Mouse (Mus musculus): ENCODE data around the gene Gm8909. TPM values are rescaled to one million over a fixed set of nuclear protein-coding genes. Genes with fewer than 3 reads are reported as not detected.
"Not testable (repeated sequence)": the region's sequence is repeated elsewhere in the genome, so short reads cannot be mapped to it uniquely, and the experiment has no call there.

The Gm8909 gene
- polyA plus RNA-seq, 1 experiment = 149 TPM

DNA sequence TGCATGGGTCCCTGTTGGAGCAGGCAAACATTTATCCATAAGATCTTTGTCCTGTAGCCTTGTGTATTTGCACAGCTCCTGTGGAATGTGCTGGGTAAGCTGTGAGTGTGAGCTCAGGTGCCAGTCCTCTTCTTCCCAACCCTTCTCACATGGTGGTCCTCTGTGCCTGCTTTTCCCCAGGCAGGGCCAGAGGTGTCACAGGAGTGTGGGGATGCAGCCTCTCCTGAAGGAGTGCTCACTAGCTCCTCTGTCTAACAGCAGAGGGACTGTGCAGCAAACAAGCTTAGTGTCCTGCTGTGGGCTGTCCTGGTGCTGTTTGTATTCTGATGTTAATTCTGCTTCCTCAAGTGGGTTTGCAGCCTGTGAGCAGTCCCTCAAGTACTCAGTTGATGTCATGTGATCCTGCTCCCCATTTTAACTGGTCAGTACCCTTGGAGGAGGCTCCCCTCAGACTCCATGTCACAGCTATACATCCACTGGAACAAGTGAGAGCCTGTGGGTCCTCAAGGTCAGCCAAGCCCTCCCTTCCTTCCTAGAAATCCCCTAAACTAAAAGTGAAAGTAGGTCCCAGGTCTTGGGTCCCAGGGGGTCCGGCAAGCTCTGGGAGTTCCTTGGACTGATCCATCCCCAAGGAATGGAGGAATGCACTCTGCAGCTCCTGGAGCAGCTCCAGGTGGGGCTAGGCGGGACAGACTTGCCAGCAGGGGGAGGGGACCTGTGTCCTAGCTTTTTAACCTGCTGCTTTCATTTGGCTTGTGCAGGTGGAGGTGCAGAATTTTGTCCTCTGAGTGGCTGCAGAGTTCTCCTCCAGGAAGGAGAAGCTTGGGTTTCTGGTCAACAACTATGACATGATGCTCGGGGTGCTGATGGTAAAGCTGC is 13.8 kb downstream of the Gm8909 start:
- TF ChIP-seq POLR2A (IDR thresholded peaks at IDR 0.05; ENCODE audit: low read depth, low read length) (no peak), CTCF (IDR thresholded peaks at IDR 0.05; ENCODE audit: extremely low read depth, insufficient read length, insufficient replicate concordance, low read depth, low read length) (no peak)
- 30% methylated on average over 3 of the region's 3 CpGs for WGBS
- Histone ChIP-seq H3K4me1 (ENCODE audit: control insufficient read depth, insufficient read depth, insufficient read length, low read length) (peaks cover 8% of the 10 kb centered on the region; the same call in 1 of the 2 replicates), H3K4me3 (ENCODE audit: low read depth, low read length) (no peak overlapping the region), H3K36me3 (ENCODE audit: control insufficient read depth, insufficient read depth, low read length) (no peaks in the 10 kb centered on the region), H3K27ac (ENCODE audit: insufficient read depth, low read depth, low read length) (no peak overlapping the region), H3K27me3 (ENCODE audit: control insufficient read depth, insufficient read depth, low read length) (no peaks in the 10 kb centered on the region; the same call in 1 of the 2 replicates)

DNA sequence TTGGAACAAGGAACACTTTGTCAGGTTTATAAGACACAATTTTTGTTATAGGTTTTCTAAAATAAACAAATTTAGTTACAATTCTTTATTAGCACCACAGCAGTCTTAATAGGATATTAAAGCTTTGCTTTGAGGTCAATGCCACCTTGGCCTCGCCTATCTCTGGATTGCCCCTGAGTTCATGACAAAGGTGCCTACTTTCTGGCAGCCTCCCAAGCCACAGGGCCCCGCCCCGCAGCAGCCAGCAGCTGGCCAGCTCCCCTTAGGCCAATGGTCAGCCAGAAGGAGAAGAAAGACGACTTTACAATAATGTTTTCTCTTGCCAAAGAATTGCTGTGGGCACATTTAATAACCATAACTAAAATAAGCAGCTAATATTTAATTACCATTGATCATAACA is 17.1 kb downstream of the Gm8909 start:
- H3K27me3 ChIP-seq (ENCODE audit: control insufficient read depth, insufficient read depth, low read length); H3K4me1 ChIP-seq (ENCODE audit: control insufficient read depth, insufficient read depth, insufficient read length, low read length); H3K27ac ChIP-seq (ENCODE audit: insufficient read depth, low read depth, low read length); H3K4me3 ChIP-seq (ENCODE audit: low read depth, low read length); H3K36me3 ChIP-seq (ENCODE audit: control insufficient read depth, insufficient read depth, low read length): not testable (repeated sequence)
- 21% methylated on average over 4 of the region's 4 CpGs for WGBS

DNA sequence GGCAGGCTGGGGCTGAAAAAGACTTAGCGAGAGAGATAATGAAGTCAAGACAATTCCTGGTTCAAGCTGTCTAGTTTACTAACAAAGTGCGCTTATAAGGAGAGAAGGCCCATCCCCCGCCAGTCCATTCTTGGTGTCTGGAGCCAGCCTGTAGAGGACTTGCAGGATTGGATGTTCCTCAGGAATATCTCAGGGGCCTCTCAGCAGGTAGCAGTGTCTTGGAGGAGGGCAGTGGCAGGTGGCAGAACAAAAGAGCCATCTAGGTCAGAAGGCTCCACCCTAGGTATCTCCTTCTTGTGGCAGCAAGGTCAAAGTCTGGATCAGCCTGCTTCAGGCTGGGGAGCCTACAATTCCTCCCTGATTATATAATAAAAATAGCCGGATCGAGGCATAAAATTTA is 19.9 kb downstream of the Gm8909 start:
- not testable (repeated sequence) for H3K27me3 ChIP-seq (ENCODE audit: control insufficient read depth, insufficient read depth, low read length); H3K4me3 ChIP-seq (ENCODE audit: low read depth, low read length); H3K36me3 ChIP-seq (ENCODE audit: control insufficient read depth, insufficient read depth, low read length)
- WGBS = 42% methylated on average over 5 of the region's 5 CpGs
- Histone ChIP-seq H3K4me1 (ENCODE audit: control insufficient read depth, insufficient read depth, insufficient read length, low read length) (peaks cover 13% of the 10 kb centered on the region; the same call in 1 of the 2 replicates), H3K27ac (ENCODE audit: insufficient read depth, low read depth, low read length) (peak overlapping the region; percentile 92)

DNA sequence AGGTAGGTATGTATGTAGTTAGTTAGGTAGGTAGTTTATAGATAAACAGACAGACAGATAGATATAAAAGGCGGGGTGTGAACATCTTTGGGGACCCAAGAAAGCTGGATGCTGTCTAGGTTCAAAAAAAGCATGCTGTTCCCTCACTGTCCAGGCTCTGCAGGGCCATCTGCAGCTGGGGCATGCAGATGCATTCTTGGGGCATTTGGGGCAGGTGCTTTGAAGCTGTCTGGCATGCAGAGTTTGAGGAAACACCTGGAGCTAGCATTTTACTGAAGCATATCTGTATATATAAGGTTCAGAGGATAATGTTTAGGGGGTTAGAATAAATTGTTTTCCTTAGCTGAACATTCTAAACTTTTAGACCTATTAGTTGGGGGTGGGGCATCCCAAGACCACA is 21.4 kb downstream of the Gm8909 start:
- H3K4me3 ChIP-seq (ENCODE audit: low read depth, low read length) = not testable (repeated sequence)
- 91% methylated on average over 1 of the region's 1 CpGs for WGBS

DNA sequence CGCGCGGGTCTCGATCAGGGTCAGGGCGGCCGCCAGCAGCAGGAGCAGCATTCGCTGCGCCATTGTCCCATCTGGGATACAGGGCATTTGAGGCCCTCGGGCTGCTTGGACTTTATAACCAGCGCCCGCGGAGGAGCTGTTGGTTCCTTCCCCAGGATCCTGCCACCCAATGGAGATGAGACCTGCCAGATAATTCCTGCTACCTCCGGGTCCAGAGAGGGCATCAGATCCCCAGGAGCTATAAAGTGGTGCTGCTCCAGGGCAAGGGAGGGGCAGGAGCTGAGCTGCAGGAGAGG is 22.5 kb downstream of the Gm8909 start:
- peak overlapping the region; percentile 78 for H3K4me3 ChIP-seq (ENCODE audit: low read depth, low read length)
- peak; percentile 59; the same call in 1 of the 2 replicates for TF ChIP-seq POLR2A (IDR thresholded peaks at IDR 0.05; ENCODE audit: low read depth, low read length)
- peaks cover 13% of the 10 kb centered on the region; the same call in 1 of the 2 replicates for H3K4me1 ChIP-seq (ENCODE audit: control insufficient read depth, insufficient read depth, insufficient read length, low read length)
- 3% methylated on average over 13 of the region's 13 CpGs for WGBS
- peak overlapping the region; percentile 62 for H3K27ac ChIP-seq (ENCODE audit: insufficient read depth, low read depth, low read length)
- H3K36me3 ChIP-seq (ENCODE audit: control insufficient read depth, insufficient read depth, low read length); H3K27me3 ChIP-seq (ENCODE audit: control insufficient read depth, insufficient read depth, low read length): not testable (repeated sequence)

More for the DNA sequence above, 21.4 kb downstream of the Gm8909 start:
- H3K36me3 ChIP-seq (ENCODE audit: control insufficient read depth, insufficient read depth, low read length); H3K27ac ChIP-seq (ENCODE audit: insufficient read depth, low read depth, low read length); H3K27me3 ChIP-seq (ENCODE audit: control insufficient read depth, insufficient read depth, low read length): not testable (repeated sequence)
- H3K4me1 ChIP-seq (ENCODE audit: control insufficient read depth, insufficient read depth, insufficient read length, low read length) = peaks cover 13% of the 10 kb centered on the region; the same call in 1 of the 2 replicates

DNA sequence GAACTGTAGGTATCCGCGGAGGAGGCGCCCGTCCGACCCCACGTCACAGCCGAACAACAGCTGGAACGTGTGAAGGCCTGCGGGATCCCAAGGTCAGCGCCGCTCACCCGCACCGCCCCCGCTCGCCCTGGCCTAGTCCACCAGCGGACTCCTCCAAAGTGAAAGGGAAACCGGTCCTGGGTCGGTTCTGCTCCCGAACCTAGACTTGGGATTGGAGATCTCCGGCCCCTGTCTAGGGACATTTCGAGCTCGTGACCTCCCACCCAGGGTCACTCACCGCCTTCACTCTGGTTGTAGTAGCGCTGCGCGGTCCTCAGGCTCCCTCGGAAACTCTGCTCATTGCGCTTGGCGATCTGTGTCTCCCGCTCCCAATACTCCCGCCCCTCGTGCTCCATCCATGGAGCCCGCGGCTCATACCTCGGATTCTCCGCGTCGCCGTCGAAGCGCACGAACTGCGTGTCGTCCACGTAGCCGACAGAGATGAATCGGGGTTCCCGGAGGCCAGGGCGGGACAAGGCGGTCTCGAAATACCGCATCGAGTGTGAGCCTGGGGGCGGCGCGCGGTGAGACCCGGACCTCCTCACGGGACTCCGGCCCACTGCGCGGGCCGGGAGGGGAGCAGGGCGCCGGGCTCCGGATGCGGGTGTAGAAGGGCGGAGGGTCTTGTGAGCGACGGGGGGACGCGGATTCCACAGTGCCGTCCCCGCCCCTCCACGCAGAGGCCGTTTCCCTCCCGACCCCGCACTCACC is 23.1 kb downstream of the Gm8909 start:
- Histone ChIP-seq H3K4me3 (ENCODE audit: low read depth, low read length) (peak overlapping the region; percentile 78), H3K27ac (ENCODE audit: insufficient read depth, low read depth, low read length) (peak overlapping the region; percentile 62), H3K4me1 (ENCODE audit: control insufficient read depth, insufficient read depth, insufficient read length, low read length) (peaks cover 13% of the 10 kb centered on the region; the same call in 1 of the 2 replicates), H3K36me3 (ENCODE audit: control insufficient read depth, insufficient read depth, low read length) (peaks cover 7% of the 10 kb centered on the region), H3K27me3 (ENCODE audit: control insufficient read depth, insufficient read depth, low read length) (no peaks in the 10 kb centered on the region)
- 3% methylated on average over 77 of the region's 78 CpGs for WGBS
- TF ChIP-seq CTCF (IDR thresholded peaks at IDR 0.05; ENCODE audit: extremely low read depth, insufficient read length, insufficient replicate concordance, low read depth, low read length) (no peak), POLR2A (IDR thresholded peaks at IDR 0.05; ENCODE audit: low read depth, low read length) (no peak)

DNA sequence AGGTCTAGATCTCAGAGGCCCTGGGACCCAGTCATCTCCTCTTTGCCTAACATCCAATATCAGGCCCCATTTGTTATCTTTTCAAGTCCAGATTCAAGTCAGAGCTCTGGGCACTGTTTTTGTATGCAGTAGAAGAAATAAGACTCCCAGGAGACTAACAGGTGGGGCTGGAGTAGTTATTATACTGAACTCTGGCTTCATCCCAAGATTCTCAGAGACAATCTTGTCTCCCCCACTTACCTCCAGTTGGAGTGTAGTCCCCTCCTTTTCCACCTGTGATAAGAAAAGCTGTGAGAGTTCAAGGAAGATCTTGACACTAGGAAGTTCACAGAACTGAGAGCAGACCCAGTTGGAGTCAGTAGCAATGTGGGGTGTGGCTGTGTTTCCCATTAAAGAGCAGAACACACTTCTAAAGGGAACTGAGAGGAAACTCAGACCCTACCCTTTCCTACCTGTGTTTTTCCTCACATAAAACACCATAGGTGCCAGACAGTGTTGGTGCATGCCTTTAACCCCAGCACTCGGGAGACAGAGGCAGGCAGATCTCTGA is 32.0 kb downstream of the Gm8909 start:
- not testable (repeated sequence) for H3K27ac ChIP-seq (ENCODE audit: insufficient read depth, low read depth, low read length); H3K27me3 ChIP-seq (ENCODE audit: control insufficient read depth, insufficient read depth, low read length); H3K4me3 ChIP-seq (ENCODE audit: low read depth, low read length); H3K36me3 ChIP-seq (ENCODE audit: control insufficient read depth, insufficient read depth, low read length)
- H3K4me1 ChIP-seq (ENCODE audit: control insufficient read depth, insufficient read depth, insufficient read length, low read length) = peaks cover 18% of the 10 kb centered on the region
- 79% methylated on average over 1 of the region's 1 CpGs for WGBS

DNA sequence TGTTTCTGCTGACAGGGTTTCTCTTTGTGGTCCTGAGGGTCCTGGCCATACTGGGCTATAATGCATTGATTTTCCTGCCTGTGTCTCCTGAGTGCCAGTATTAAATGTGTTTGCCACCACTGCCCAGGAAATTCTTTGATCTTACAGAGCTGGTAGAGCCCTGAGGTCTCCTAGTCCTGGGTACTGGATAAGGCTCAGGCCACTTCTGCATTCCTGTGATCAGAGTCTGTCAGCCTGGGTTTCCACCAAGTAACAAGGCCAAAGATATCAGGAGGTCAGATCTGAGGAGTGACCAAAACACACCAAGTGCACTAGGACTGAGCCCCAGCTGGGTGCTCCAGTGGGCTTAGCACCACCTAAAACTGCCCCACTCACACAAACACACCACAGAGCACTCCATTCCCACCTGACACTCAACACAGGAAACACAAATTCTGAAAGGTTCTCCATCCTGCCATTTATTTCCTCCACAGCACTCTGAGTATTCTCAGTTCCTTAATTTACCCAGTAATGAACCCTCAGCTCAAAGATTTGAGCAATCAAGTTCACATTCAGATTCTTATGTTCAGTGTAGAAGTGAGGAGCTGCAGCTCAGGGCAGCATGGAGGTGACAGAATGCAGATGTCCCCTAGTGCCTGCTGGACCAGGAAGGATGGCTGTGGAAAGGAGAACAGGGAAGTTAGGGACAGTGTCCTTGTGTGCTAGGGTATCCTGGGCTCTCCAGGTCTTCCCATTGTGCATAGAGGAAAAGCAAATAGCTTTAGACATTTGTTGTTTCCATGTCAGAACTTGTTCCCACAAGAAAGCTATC is 32.7 kb downstream of the Gm8909 start:
- not testable (repeated sequence) for H3K27me3 ChIP-seq (ENCODE audit: control insufficient read depth, insufficient read depth, low read length); H3K27ac ChIP-seq (ENCODE audit: insufficient read depth, low read depth, low read length); H3K36me3 ChIP-seq (ENCODE audit: control insufficient read depth, insufficient read depth, low read length); H3K4me3 ChIP-seq (ENCODE audit: low read depth, low read length)
- H3K4me1 ChIP-seq (ENCODE audit: control insufficient read depth, insufficient read depth, insufficient read length, low read length) = peaks cover 18% of the 10 kb centered on the region
